Mouse (Mus musculus) cerebellum, postnatal 36 days (tissue): ENCODE data around the gene Hoxa7.

Experiments
- DNase-seq, 2 experiments: peaks; one replicate each; pipeline ENCODE4 v3.0.0; 2021 to 2022; ENCODE audit warnings: mixed read lengths in 2 of 2

The Hoxa7 gene

GRCm38 (mm10) chr6:52221337-52221992, at the start of gene Hoxa7:
Gene Hoxa7 (minus strand): TSS chr6:52221854.
- peak; percentile 80 to 85 for DNase-seq

DNA sequence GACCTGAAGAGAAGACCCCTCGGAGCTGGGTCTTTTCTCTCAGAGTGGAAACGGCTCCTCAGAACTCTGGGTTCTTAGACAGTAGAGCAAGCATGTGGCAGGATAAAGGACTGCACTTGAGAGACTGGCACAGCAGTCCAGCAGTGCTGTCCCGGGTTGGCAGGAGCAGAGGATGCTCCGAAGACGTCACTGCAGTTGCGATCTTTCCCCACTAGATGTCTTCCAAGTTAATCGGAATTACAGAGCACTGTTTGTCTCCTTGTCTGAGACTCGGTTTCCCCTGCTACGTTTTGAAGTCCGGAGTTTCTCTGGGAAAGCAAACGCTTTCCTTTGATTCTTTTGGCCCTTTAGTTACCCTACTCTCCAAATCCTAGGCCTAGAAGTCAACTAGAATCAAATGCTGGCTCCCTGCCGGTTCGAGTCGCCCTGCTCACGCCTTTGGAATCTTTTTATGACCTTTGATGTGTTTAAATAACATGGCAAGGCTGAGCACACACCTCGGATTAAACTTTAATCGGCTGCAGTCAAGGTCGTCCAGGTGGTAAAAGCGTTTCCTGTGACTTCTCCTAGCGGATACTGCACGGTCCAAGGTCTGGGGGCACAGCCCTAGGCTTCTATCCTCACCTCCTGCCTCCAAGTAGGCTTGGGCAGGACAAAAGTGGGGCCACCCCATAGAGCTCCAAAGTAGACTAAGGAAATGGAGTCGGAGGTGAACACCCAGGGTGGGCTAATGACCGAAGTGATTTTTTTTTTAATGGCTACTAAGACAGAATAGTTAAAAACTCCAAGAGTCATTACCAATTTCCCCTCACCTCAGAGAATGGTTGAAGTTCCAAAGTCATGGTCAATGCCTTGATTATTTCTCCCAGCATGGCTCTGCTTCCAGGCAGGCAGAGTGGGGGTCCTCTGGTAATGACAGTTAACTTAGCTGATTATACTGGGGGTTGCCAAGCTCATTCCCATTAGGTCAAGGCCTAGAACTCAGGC, 49.1 kb upstream of the Hoxa7 start:
- peak; percentile 34 to 46 for DNase-seq

GRCm38 (mm10) chr6:52268756-52269155, 47.1 kb upstream of the Hoxa7 start:
- DNase-seq: no peak

DNA sequence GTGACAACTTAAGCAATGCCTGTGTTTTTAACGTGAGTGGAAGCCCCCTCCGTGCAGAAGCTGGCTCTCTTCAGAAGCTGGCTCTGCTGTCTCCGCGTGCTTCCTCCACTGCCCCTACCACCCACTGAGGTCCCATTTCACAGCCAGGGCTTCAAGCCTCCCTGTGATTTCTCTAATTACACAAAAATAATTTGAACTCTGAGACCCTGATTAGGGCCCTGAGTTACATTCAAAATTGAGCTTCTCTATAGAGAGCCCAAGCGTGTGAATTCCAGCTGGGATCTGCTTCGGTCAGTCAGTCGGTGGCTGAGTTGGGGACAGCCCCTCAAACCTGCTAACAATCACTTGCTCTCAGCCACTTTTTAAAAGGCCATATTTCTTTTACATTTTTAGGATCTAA, 46.7 kb upstream of the Hoxa7 start:
- no peak for DNase-seq

GRCm38 (mm10) chr6:52267691-52268090, 46.0 kb upstream of the Hoxa7 start:
- DNase-seq: no peak

GRCm38 (mm10) chr6:52267221-52267620, 45.6 kb upstream of the Hoxa7 start:
- no peak for DNase-seq

GRCm38 (mm10) chr6:52266666-52266985, 45.0 kb upstream of the Hoxa7 start:
- DNase-seq: no peak

DNA sequence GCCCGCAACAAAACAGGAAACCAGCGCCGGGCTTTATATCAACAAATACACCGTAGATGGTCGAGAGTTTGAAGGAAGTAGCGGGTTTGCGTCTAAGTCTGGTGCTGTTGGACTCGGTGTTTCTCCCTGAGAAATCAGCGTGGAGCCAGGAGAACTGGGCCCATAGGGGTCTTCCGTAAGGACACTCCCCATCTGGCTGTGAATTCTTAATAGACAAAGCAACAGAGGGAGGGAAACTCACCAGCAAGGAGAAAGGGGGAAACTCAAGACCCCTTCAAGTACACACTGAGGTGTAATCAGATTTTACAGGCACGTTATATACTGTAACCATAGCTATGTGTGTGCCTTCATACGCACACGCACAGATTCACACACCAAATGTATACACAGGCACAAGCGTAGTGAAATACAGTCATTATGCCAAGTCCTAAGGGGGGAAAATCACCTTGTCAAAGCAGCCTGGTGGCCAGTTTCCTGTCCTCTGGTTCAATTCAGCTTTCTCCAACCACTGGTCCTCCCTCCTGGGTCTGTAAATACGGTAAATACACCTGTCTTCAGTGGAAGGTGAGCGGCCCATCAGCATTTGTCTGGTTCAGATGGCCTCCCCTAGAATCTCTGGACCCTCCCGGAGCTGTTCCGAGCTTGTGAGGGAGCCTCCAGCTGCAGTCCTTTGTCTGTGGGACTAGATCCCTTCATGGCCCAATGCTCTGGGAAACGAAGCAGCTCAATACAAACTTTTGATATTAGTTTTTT, 44.4 kb upstream of the Hoxa7 start:
- DNase-seq: no peak

DNA sequence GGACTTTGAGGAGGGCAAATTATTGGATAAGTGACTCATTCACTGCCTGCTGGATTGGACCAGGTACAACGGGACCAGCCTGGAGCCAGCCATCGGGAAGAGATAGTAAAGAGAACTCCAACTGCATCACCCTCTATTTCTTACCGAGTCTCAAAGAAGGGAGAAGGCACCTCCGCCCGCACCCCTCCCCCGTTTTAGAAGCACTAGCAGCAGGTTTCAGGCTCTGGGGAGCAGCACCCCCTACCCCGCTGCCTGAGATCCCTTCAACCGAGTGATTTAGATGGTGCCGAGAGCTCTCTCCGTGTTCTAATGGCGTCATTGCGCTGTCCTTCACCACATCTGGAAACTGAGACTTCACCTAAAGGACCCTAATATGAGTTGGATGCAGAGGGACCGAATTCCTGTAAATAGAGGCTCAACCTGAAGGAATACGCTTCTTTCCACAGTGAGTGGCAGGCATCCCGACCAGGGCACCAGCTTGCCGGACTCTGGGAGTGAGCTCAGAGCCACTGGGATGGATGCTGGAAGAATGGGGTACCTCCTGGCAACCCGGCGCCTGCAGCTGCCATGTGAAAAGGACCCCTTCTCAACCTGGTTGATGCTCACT, 43.8 kb upstream of the Hoxa7 start:
- DNase-seq: no peak

DNA sequence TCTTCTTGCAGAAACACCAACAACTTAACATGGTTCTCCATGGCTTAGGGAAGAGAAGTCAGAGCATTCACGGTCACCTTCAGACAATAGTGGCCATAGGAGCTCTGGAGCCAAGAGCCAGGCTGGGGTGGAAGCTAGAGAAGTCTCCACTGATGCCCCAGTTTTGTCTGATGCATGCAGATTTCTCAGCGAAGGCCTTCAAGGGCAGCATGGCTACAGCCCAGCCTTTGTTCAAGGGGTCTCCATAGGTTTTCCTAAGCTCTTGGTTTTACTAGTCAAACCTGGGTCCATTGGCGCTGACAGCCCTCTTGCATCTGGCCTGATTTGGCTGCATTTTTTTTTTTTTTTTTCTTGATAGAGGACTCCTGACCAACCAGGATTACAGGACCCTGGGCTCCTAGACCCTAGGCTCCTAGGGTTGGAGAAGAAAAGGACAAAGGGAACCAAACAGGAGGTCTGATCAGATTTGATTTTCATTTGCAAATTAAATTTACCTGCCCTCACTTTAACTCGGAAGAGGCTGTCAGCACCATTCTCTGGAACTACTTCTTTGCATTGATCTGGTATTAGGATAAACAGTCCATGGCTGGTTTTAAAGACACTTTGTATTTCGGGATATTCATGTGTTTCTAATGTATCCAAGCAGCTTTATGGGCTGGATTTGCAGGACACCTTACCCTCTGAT, 42.6 kb upstream of the Hoxa7 start:
- DNase-seq: no peak

DNA sequence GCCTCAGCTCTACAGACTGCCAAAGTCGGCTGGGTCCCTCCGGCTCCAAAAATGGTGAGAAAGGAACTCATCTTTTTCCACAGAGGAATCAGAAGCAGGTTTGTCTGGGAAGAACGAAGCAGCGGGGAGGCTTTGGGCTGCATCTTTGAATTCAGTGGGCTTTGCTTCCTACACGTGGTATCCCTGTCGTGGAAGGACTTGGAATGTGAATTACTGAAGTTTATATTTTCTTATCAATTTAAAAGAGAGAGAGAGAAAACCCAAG, 41.6 kb upstream of the Hoxa7 start:
- DNase-seq: no peak

DNA sequence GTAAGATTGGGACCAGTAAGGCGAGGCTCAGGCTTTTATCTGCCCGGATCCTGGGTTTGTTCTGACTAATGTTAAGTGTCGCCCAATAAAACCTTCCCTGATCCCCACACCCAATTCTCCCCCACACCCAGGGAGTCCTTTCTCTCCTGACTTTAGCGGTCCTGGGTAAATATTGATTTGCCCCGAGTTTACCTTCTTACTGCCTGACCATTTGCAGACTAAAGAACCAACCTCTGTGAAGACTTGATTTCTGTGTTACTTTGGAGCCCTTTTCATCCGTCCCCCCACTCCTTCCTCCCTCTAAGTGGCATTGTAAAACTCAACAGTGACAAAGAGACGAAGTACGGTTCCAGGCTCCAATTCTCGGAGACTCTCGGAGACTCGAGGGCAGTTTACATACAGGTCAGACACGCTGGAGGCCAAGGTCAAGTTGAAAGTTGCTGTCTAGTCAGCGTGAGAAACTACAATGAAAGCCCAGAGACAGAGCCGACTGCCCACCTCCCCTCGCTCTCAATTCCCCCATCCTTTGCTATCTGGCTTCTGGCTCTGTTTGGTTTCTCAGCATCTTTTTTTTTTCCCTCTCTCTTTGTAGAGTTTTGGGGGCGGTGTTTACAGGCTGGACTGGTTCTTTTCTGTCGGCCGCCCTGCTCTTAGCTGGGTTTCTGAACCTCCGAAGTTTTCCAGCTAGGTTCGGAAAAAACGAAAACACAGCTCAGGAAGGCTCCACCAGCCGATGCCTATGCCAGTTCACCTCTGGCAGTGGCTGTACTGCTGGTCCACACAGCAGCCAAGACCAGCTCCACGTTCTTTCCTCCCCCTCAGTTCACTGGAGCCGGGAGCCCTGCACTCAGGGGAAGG, 41.0 kb upstream of the Hoxa7 start:
- DNase-seq: no peak

DNA sequence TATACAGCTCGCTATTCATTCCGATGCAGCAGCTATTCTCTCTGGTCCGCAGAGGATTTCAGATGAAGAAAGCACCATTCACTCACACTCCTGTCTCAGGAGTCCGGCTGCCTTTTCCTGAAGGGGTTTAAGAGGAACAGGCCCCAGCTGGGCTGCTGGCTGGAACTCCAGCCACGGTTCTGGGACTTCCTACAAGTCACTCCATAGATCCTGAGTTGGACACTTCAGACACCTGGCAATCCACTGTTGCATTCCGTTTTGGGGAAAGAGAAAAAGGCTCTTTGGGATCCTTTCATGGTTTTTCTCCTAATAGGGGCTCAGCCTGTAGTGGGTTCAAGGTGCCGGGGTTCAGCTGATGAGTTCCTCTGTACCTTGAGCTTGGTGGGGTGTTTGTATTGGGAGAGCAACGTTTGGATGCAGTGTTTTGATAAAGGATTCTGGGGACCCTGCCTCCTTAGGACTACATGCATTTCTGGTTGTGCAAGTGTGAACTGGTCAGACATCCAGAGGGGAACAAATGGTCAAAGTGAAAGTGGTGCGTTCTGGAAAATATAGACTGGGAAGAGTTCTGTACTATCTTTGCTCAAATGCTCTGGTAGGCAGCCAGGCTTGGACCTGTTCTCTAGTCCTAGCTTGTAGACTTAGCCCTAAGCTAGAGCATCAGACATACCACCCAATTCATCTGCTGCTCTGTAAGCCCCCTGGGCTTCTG, 40.3 kb upstream of the Hoxa7 start:
- no peak for DNase-seq

GRCm38 (mm10) chr6:52260654-52261575, 39.3 kb upstream of the Hoxa7 start, which contains the start of gene Hoxa13:
Gene Hoxa13 (minus strand): TSS chr6:52260880.
- no peak for DNase-seq

DNA sequence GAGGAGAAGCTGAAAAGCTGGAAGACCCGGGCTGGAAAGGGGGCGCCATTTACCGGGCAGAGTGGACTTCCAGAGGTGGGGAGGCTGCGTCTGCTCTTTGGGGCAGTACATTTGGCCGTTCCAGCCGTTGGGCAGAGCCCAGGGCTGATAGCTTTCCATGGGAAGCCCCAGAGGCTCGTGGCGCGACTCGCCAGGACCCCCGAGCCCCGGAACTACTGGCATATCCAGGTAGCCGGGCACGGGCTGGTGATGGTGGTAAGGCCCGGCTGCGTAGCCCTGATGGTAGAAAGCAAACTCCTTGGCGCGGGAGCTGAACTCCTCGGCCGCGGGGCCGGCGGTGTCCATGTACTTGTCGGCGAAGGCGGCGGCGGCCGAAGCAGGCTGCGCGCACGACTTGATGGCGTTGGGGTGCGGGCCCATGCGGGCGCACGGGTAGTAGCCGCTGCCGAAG, 38.2 kb upstream of the Hoxa7 start:
- DNase-seq: no peak

- DNase-seq: no peak
Measured at GRCm38 (mm10) chr6:52259081-52259790, 37.6 kb upstream of the Hoxa7 start.

DNA sequence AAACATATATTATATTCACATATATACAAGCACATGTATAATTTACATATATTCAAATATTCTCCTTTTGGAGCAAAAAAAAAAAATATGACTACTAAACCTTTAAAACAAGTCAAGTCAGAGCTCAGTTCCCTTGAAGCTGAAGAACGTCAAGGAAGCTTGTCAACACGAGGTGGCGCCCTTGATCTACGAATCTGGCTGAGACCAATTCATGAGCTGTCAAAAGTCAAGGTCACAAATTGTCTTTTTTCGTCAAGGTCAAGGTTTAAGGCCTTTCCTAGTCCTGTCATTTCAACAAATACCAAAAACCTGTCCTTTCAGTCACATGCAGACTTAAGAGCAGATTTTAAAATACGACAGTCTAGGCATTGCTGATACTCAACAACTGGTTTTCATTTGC, 35.3 kb upstream of the Hoxa7 start:
- peak; percentile 71 to 81 for DNase-seq

- no peak for DNase-seq
Measured at GRCm38 (mm10) chr6:52253511-52254500, 32.2 kb upstream of the Hoxa7 start.
